Mouse (Mus musculus) heart, postnatal 14 days (tissue): ENCODE results near the gene Rabl3. TPM values are rescaled to one million over a fixed set of nuclear protein-coding genes. Genes with fewer than 3 reads are reported as not detected.

Source experiments
- DNase-seq, 2 experiments: peaks; one replicate each; pipeline ENCODE4 v3.0.0; 2021 to 2022
- intact Hi-C: fragments of 180-260 bp; cut with DNase I; formaldehyde crosslinking; loops from one replicate; pipeline ENCODE4 v1.15.1; 2025
- total RNA-seq, 2 experiments: library from RNA; stranded (reverse); gene quantifications; 2 replicates each; pipeline ENCODE4 v1.2.3; 2021

The Rabl3 gene
- total RNA-seq, 2 experiments from 2014 or later, result 7.6 to 8.6 TPM

GRCm38 (mm10) chr16:37539240-37539610, 460 bp upstream of the Rabl3 start:
- DNase-seq, result no peak
- intact Hi-C loops, result no loop called here

- intact Hi-C loops, result loop anchor here (5.0 to 10.0 kb wide), 2 partner anchors 112 to 404 kb away; partner anchors contain the start of gene Ndufb4
- no peak for DNase-seq
These were observed 1.1 kb downstream of the Rabl3 start for GRCm38 (mm10) chr16:37540776-37541175.

GRCm38 (mm10) chr16:37546312-37546711, 6.6 kb downstream of the Rabl3 start:
- intact Hi-C loops, result loop anchor here (10.0 kb wide), 1 partner anchor 398 kb away; no protein-coding TSS in a partner anchor
- no peak for DNase-seq

- no peak for DNase-seq
These were observed 10.6 kb downstream of the Rabl3 start for GRCm38 (mm10) chr16:37550266-37550665.

GRCm38 (mm10) chr16:37550981-37551380, 11.3 kb downstream of the Rabl3 start:
- intact Hi-C loops, result no loop called here
- no peak for DNase-seq

More at GRCm38 (mm10) chr16:37550266-37550665, 10.6 kb downstream of the Rabl3 start:
- intact Hi-C loops, result no loop called here

GRCm38 (mm10) chr16:37552824-37553223, 13.1 kb downstream of the Rabl3 start:
- DNase-seq, result no peak
- intact Hi-C loops, result no loop called here

- intact Hi-C loops, result no loop called here
- no peak for DNase-seq
These were observed 22.7 kb downstream of the Rabl3 start for GRCm38 (mm10) chr16:37562414-37562813.

- no peak for DNase-seq
- intact Hi-C loops, result no loop called here
These were observed 23.3 kb downstream of the Rabl3 start for GRCm38 (mm10) chr16:37562961-37563360.

GRCm38 (mm10) chr16:37565117-37565516, 25.4 kb downstream of the Rabl3 start:
- intact Hi-C loops, result no loop called here
- no peak for DNase-seq

GRCm38 (mm10) chr16:37566107-37566506, 26.4 kb downstream of the Rabl3 start:
- intact Hi-C loops, result no loop called here
- DNase-seq, result no peak

GRCm38 (mm10) chr16:37567113-37568050, 27.7 kb downstream of the Rabl3 start:
- DNase-seq, result no peak
- intact Hi-C loops, result no loop called here

GRCm38 (mm10) chr16:37571554-37571953, 31.9 kb downstream of the Rabl3 start:
- no peak for DNase-seq
- intact Hi-C loops, result no loop called here

GRCm38 (mm10) chr16:37572117-37572754, 32.6 kb downstream of the Rabl3 start:
- intact Hi-C loops, result no loop called here
- DNase-seq, result no peak

GRCm38 (mm10) chr16:37573061-37573460, 33.4 kb downstream of the Rabl3 start:
- no peak for DNase-seq
- intact Hi-C loops, result no loop called here

GRCm38 (mm10) chr16:37575325-37575724, 35.6 kb downstream of the Rabl3 start:
- DNase-seq, result no peak
- intact Hi-C loops, result no loop called here

GRCm38 (mm10) chr16:37579591-37579990, 39.9 kb downstream of the Rabl3 start:
- DNase-seq, result no peak
- intact Hi-C loops, result no loop called here

- intact Hi-C loops, result no loop called here
- DNase-seq, result no peak
These were observed 40.3 kb downstream of the Rabl3 start, which contains the start of gene Hgd for GRCm38 (mm10) chr16:37579994-37580393. Gene Hgd, plus strand, starts transcription at chr16:37580153.

- intact Hi-C loops, result no loop called here
- no peak for DNase-seq
These were observed 41.0 kb downstream of the Rabl3 start for GRCm38 (mm10) chr16:37580651-37581050.

GRCm38 (mm10) chr16:37581901-37582300, 42.2 kb downstream of the Rabl3 start:
- intact Hi-C loops, result no loop called here

GRCm38 (mm10) chr16:37583306-37583705, 43.6 kb downstream of the Rabl3 start:
- intact Hi-C loops, result no loop called here
- DNase-seq, result no peak

More at GRCm38 (mm10) chr16:37581901-37582300, 42.2 kb downstream of the Rabl3 start:
- DNase-seq, result no peak

- DNase-seq, result no peak
- intact Hi-C loops, result no loop called here
These were observed 44.1 kb downstream of the Rabl3 start for GRCm38 (mm10) chr16:37583801-37584200.
